Mouse (Mus musculus) stomach, postnatal 0 days (tissue): ENCODE measurements at regions not wholly inside any gene's neighbourhood (a gene's known extent, or its start where the extent isn't known, plus 50 kb on each side); places are given as distances from the start of the nearest gene placed in this dataset.

Experiments used
- ATAC-seq: fragments of 200-750 bp; cut with Nextera tagmentation; 2 replicates; pipeline ENCODE4 v1.8.0; 2017; ENCODE audit not compliant: low FRiP score, low TSS enrichment
- DNase-seq: peaks from one replicate; pipeline ENCODE4 v3.0.0-alpha.2; 2016; ENCODE audit warnings: low spot score
- H3K27ac ChIP-seq: fragments of 300-500 bp; sonication (generic); replicated peaks from 2 replicates; pipeline ENCODE4 v1.5.1; 2014; ENCODE audit warnings: mild to moderate bottlenecking, control low read depth
- H3K27me3 ChIP-seq: fragments of 300-500 bp; sonication (generic); 2 replicates; pipeline ENCODE4 v1.6.1; 2014; ENCODE audit warnings: low read length; ENCODE audit not compliant: control insufficient read depth, insufficient read depth
- H3K36me3 ChIP-seq: fragments of 300-500 bp; sonication (generic); 2 replicates; pipeline ENCODE4 v1.6.1; 2014; ENCODE audit warnings: low read length, mixed read lengths; ENCODE audit not compliant: control insufficient read depth, insufficient read depth
- H3K4me1 ChIP-seq: fragments of 300-500 bp; sonication (generic); replicated peaks from 2 replicates; pipeline ENCODE4 v1.6.1; 2014; ENCODE audit warnings: antibody characterized with exemption; ENCODE audit not compliant: control insufficient read depth, insufficient read depth
- H3K4me2 ChIP-seq: fragments of 300-500 bp; sonication (generic); replicated peaks from 2 replicates; pipeline ENCODE4 v1.6.1; 2014; ENCODE audit warnings: low read depth, mild to moderate bottlenecking, control low read depth, moderate library complexity
- H3K4me3 ChIP-seq: fragments of 300-500 bp; sonication (generic); 2 replicates; pipeline ENCODE4 v1.5.1; 2014; ENCODE audit warnings: low read depth, low read length, control low read depth
- H3K9ac ChIP-seq: fragments of 300-500 bp; sonication (generic); 2 replicates; pipeline ENCODE4 v1.6.1; 2014; ENCODE audit warnings: mild to moderate bottlenecking, low read length, control low read depth, mixed read lengths
- H3K9me3 ChIP-seq: fragments of 300-500 bp; sonication (generic); 2 replicates; pipeline ENCODE4 v1.6.1; 2016; ENCODE audit warnings: low read length; ENCODE audit not compliant: control insufficient read depth
- CTCF ChIP-seq: IDR thresholded peaks from 2 replicates; pipeline ENCODE4 v1.5.1; 2016; ENCODE audit warnings: antibody characterized with exemption, low read depth, mild to moderate bottlenecking, moderate library complexity
- EP300 ChIP-seq: optimal IDR thresholded peaks from 2 replicates; pipeline ENCODE3; 2016; ENCODE audit warnings: antibody characterized with exemption
- WGBS: fragments of 180-500 bp; shearing (Covaris S2); extraction: QIAGEN DNeasy Blood & Tissue Kit; methylation state at CpG from one replicate; pipeline ENCODE4 v1.1.7; 2014; 5-methylcytosine and 5-hydroxymethylcytosine counted together

- DNase-seq, result no peak
- WGBS, result 65% methylated on average over 5 of the region's 5 CpGs
Observed at GRCm38 (mm10) chr11:45269215-45269614, 582.6 kb upstream of the Clint1 start.

GRCm38 (mm10) chr11:45271206-45271605 is 580.6 kb upstream of the Clint1 start:
- ATAC-seq (no peak), DNase-seq (no peak)
- WGBS, result 52% methylated on average over 3 of the region's 3 CpGs
- Histone ChIP-seq H3K36me3 (no peaks in the 10 kb centered on the region), H3K27me3 (no peaks in the 10 kb centered on the region), H3K9me3 (no peaks in the 10 kb centered on the region), H3K27ac (no peak overlapping the region), H3K4me2 (no peak overlapping the region), H3K4me3 (no peak overlapping the region), H3K9ac (no peak overlapping the region), H3K4me1 (no peaks in the 10 kb centered on the region)
- no peak for TF ChIP-seq CTCF
- no peak for TF ChIP-seq EP300

More at GRCm38 (mm10) chr11:45269215-45269614, 582.6 kb upstream of the Clint1 start:
- no peak for ATAC-seq
- Histone ChIP-seq H3K4me3 (no peak overlapping the region), H3K27ac (no peak overlapping the region), H3K27me3 (no peaks in the 10 kb centered on the region), H3K9me3 (no peaks in the 10 kb centered on the region), H3K4me2 (no peak overlapping the region), H3K9ac (no peak overlapping the region), H3K36me3 (no peaks in the 10 kb centered on the region), H3K4me1 (no peaks in the 10 kb centered on the region)
- no peak for TF ChIP-seq CTCF
- TF ChIP-seq EP300, result no peak

- Histone ChIP-seq H3K4me3 (no peak overlapping the region), H3K4me2 (no peak overlapping the region), H3K9me3 (no peaks in the 10 kb centered on the region), H3K9ac (no peak overlapping the region), H3K27ac (no peak overlapping the region), H3K4me1 (no peaks in the 10 kb centered on the region), H3K36me3 (no peaks in the 10 kb centered on the region), H3K27me3 (no peaks in the 10 kb centered on the region)
- TF ChIP-seq CTCF, result no peak
- TF ChIP-seq EP300, result no peak
- DNase-seq (no peak), ATAC-seq (no peak)
- WGBS, result 55% methylated on average over 10 of the region's 10 CpGs
Observed at GRCm38 (mm10) chr11:45274446-45275119, 577.3 kb upstream of the Clint1 start.

- Histone ChIP-seq H3K27ac (no peak overlapping the region), H3K4me1 (no peaks in the 10 kb centered on the region), H3K9ac (no peak overlapping the region), H3K27me3 (no peaks in the 10 kb centered on the region), H3K9me3 (no peaks in the 10 kb centered on the region), H3K4me2 (no peak overlapping the region), H3K4me3 (no peak overlapping the region), H3K36me3 (no peaks in the 10 kb centered on the region)
- ATAC-seq (no peak), DNase-seq (no peak)
- TF ChIP-seq EP300, result no peak
- no peak for TF ChIP-seq CTCF
- 39% methylated on average over 3 of the region's 3 CpGs for WGBS
Observed at GRCm38 (mm10) chr11:45275170-45275569, 576.7 kb upstream of the Clint1 start.

GRCm38 (mm10) chr11:45296772-45297171 is 555.1 kb upstream of the Clint1 start:
- H3K4me1 ChIP-seq, result no peaks in the 10 kb centered on the region
- DNase-seq (no peak), ATAC-seq (no peak)
- no peaks in the 10 kb centered on the region for H3K36me3 ChIP-seq
- no peak overlapping the region for H3K4me2 ChIP-seq
- no peak overlapping the region for H3K27ac ChIP-seq
- H3K4me3 ChIP-seq, result no peak overlapping the region
- H3K27me3 ChIP-seq, result no peaks in the 10 kb centered on the region
- no peak overlapping the region for H3K9ac ChIP-seq
- H3K9me3 ChIP-seq, result no peaks in the 10 kb centered on the region
- TF ChIP-seq EP300 (no peak), CTCF (no peak)
- 56% methylated on average over 2 of the region's 2 CpGs for WGBS

- Histone ChIP-seq H3K4me2 (no peak overlapping the region), H3K9me3 (no peaks in the 10 kb centered on the region), H3K27me3 (no peaks in the 10 kb centered on the region), H3K36me3 (no peaks in the 10 kb centered on the region), H3K4me1 (no peaks in the 10 kb centered on the region), H3K27ac (no peak overlapping the region), H3K9ac (no peak overlapping the region), H3K4me3 (no peak overlapping the region)
- no peak for ATAC-seq
- no peak for TF ChIP-seq EP300
- no peak for TF ChIP-seq CTCF
- 73% methylated on average over 6 of the region's 6 CpGs for WGBS
- DNase-seq, result no peak
Observed at GRCm38 (mm10) chr11:45311934-45312333, 539.9 kb upstream of the Clint1 start.
